Mouse (Mus musculus) left cerebral cortex, adult 11 months (tissue): ENCODE results near the gene Erc2.

Experiments used
- DNase-seq: peaks from one replicate; pipeline ENCODE4 v3.0.0; 2022; ENCODE audit warnings: low spot score

The Erc2 gene

GRCm38 (mm10) chr14:28300095-28300494 is 677.9 kb downstream of the Erc2 start:
- no peak for DNase-seq

GRCm38 (mm10) chr14:28301251-28301650 is 679.0 kb downstream of the Erc2 start:
- no peak for DNase-seq

- DNase-seq: no peak
Observed at GRCm38 (mm10) chr14:28304131-28304530, 681.9 kb downstream of the Erc2 start.

- DNase-seq: no peak
Observed at GRCm38 (mm10) chr14:28308661-28309060, 686.4 kb downstream of the Erc2 start.

GRCm38 (mm10) chr14:28316851-28317250 is 694.6 kb downstream of the Erc2 start:
- DNase-seq: no peak

- DNase-seq: no peak
Observed at GRCm38 (mm10) chr14:28321916-28322534, 699.8 kb downstream of the Erc2 start.

GRCm38 (mm10) chr14:28323243-28323642 is 701.0 kb downstream of the Erc2 start:
- DNase-seq: no peak

- DNase-seq: no peak
Observed at GRCm38 (mm10) chr14:28323727-28324126, 701.5 kb downstream of the Erc2 start.

- no peak for DNase-seq
Observed at GRCm38 (mm10) chr14:28326456-28326855, 704.2 kb downstream of the Erc2 start.

GRCm38 (mm10) chr14:28328512-28328911 is 706.3 kb downstream of the Erc2 start:
- DNase-seq: no peak

- no peak for DNase-seq
Observed at GRCm38 (mm10) chr14:28331108-28331507, 708.9 kb downstream of the Erc2 start.

- DNase-seq: no peak
Observed at GRCm38 (mm10) chr14:28332351-28332953, 710.2 kb downstream of the Erc2 start.

- DNase-seq: no peak
Observed at GRCm38 (mm10) chr14:28339146-28339545, 716.9 kb downstream of the Erc2 start.

- no peak for DNase-seq
Observed at GRCm38 (mm10) chr14:28349129-28349528, 726.9 kb downstream of the Erc2 start.

GRCm38 (mm10) chr14:28356031-28356430 is 733.8 kb downstream of the Erc2 start:
- no peak for DNase-seq

GRCm38 (mm10) chr14:28359502-28359901 is 737.3 kb downstream of the Erc2 start:
- DNase-seq: no peak

- DNase-seq: no peak
Observed at GRCm38 (mm10) chr14:28359983-28360382, 737.8 kb downstream of the Erc2 start.

GRCm38 (mm10) chr14:28362336-28362735 is 740.1 kb downstream of the Erc2 start:
- no peak for DNase-seq

- DNase-seq: no peak
Observed at GRCm38 (mm10) chr14:28370713-28371112, 748.5 kb downstream of the Erc2 start.

- DNase-seq: no peak
Observed at GRCm38 (mm10) chr14:28371651-28372050, 749.4 kb downstream of the Erc2 start.

GRCm38 (mm10) chr14:28375642-28376091 is 753.4 kb downstream of the Erc2 start:
- DNase-seq: no peak

GRCm38 (mm10) chr14:28376208-28376805 is 754.1 kb downstream of the Erc2 start:
- no peak for DNase-seq

- DNase-seq: no peak
Observed at GRCm38 (mm10) chr14:28377519-28377918, 755.3 kb downstream of the Erc2 start.

- DNase-seq: no peak
Observed at GRCm38 (mm10) chr14:28380129-28380528, 757.9 kb downstream of the Erc2 start.
